Mouse (Mus musculus) myocyte (in vitro differentiated cells): Measurements from ENCODE around the gene Gbp5. TPM values are rescaled to one million over a fixed set of nuclear protein-coding genes. Genes with fewer than 3 reads are reported as not detected.

Experiments used
- H3K27me3 ChIP-seq: one replicate; pipeline ENCODE4 v1.6.1; 2011; ENCODE audit not compliant: control insufficient read depth, insufficient read depth, insufficient read length
- H3K36me3 ChIP-seq: one replicate; pipeline ENCODE4 v1.6.1; 2011; ENCODE audit not compliant: control insufficient read depth, insufficient read depth
- H3K4me2 ChIP-seq: one replicate; pipeline ENCODE4 v1.6.1; 2011; ENCODE audit warnings: low read depth, control low read depth
- H3K4me3 ChIP-seq: one replicate; pipeline ENCODE4 v1.5.1; 2011; ENCODE audit warnings: mild to moderate bottlenecking, control low read depth, moderate library complexity
- H3K79me2 ChIP-seq: one replicate; pipeline ENCODE4 v1.6.1; 2011; ENCODE audit not compliant: control insufficient read depth, insufficient read depth
- H3ac ChIP-seq: one replicate; pipeline ENCODE4 v1.6.1; 2011; ENCODE audit not compliant: control insufficient read depth, insufficient read length
- CEBPB ChIP-seq: IDR thresholded peaks from 2 replicates; pipeline ENCODE4 v1.6.1; 2011; ENCODE audit warnings: mild to moderate bottlenecking, moderate library complexity; ENCODE audit not compliant: poor library complexity, insufficient read depth, severe bottlenecking
- E2F4 ChIP-seq: IDR thresholded peaks from one replicate; pipeline ENCODE4 v1.6.1; 2011; ENCODE audit warnings: mild to moderate bottlenecking, control low read depth, moderate library complexity; ENCODE audit not compliant: insufficient read depth
- MAX ChIP-seq: IDR thresholded peaks from one replicate; pipeline ENCODE4 v1.6.1; 2011; ENCODE audit warnings: low read depth, mild to moderate bottlenecking, control low read depth
- MYOD1 ChIP-seq, 3 experiments: IDR thresholded peaks; one replicate each; pipeline ENCODE4 v1.6.1; 2011; ENCODE audit warnings: control low read depth in 2 of 3, low read depth in 2 of 3, mild to moderate bottlenecking in 2 of 3, moderate library complexity in 1 of 3; ENCODE audit not compliant: insufficient read length in 2 of 3, control insufficient read depth in 1 of 3
- MYOG ChIP-seq, 3 experiments: IDR thresholded peaks; one replicate each; pipeline ENCODE4 v1.6.1; 2011; ENCODE audit warnings: control low read depth in 2 of 3, low read depth in 2 of 3, mild to moderate bottlenecking in 2 of 3; ENCODE audit not compliant: insufficient read length in 2 of 3, control insufficient read depth in 1 of 3, insufficient read depth in 1 of 3
- POLR2A ChIP-seq: IDR thresholded peaks from one replicate; pipeline ENCODE4 v1.6.1; 2011; ENCODE audit warnings: low read depth, mild to moderate bottlenecking, control low read depth, moderate library complexity; ENCODE audit not compliant: insufficient read length
- POLR2AphosphoS2 ChIP-seq: IDR thresholded peaks from one replicate; pipeline ENCODE4 v1.6.1; 2011; ENCODE audit warnings: low read depth, control low read depth; ENCODE audit not compliant: insufficient read length
- REST ChIP-seq: IDR thresholded peaks from one replicate; pipeline ENCODE4 v1.6.1; 2011; ENCODE audit warnings: mild to moderate bottlenecking, control low read depth, moderate library complexity; ENCODE audit not compliant: insufficient read depth, insufficient read length
- SRF ChIP-seq: IDR thresholded peaks from one replicate; pipeline ENCODE4 v1.6.1; 2011; ENCODE audit warnings: low read depth; ENCODE audit not compliant: control insufficient read depth, insufficient read length
- TCF12 ChIP-seq: IDR thresholded peaks from one replicate; pipeline ENCODE4 v1.6.1; 2011; ENCODE audit warnings: mild to moderate bottlenecking, control low read depth; ENCODE audit not compliant: poor library complexity, insufficient read depth, severe bottlenecking
- TCF3 ChIP-seq: IDR thresholded peaks from one replicate; pipeline ENCODE4 v1.6.1; 2011; ENCODE audit warnings: low read depth, control low read depth; ENCODE audit not compliant: insufficient read length
- USF1 ChIP-seq: IDR thresholded peaks from one replicate; pipeline ENCODE4 v1.6.1; 2011; ENCODE audit warnings: low read depth, mild to moderate bottlenecking, control low read depth, moderate library complexity
- polyA plus RNA-seq: library from polyadenylated mRNA; unstranded; fragments of >200 nt; fragmentation: generic; extraction: Trizol; gene quantifications from one replicate; pipeline ENCODE4 v1.2.1, GENCODE M21; 2012; ENCODE audit warnings: missing spikeins

Gbp5 gene
- polyA plus RNA-seq, 1 experiment = not detected

- TF ChIP-seq MYOD1 (IDR thresholded peaks at IDR 0.05; ENCODE audit: control insufficient read depth in 1 of 3, insufficient read length in 2 of 3, low read depth in 2 of 3) (no peak), SRF (no peak), USF1 (no peak), MAX (no peak), TCF3 (no peak), TCF12 (no peak), E2F4 (no peak), POLR2A (no peak)
- Histone ChIP-seq H3K79me2 (no peaks in the 10 kb centered on the region), H3K4me3 (no peak overlapping the region), H3K4me2 (no peak overlapping the region), H3K27me3 (peaks cover 6% of the 10 kb centered on the region), H3ac (no peak overlapping the region), H3K36me3 (no peaks in the 10 kb centered on the region)
These were observed 1.4 kb downstream of the Gbp5 start for GRCm38 (mm10) chr3:142495146-142495655.

GRCm38 (mm10) chr3:142496113-142497101 is 2.6 kb downstream of the Gbp5 start:
- TF ChIP-seq REST = no peak
- no peak for TF ChIP-seq TCF3
- no peak for TF ChIP-seq POLR2AphosphoS2
- TF ChIP-seq TCF12 = no peak
- TF ChIP-seq SRF = no peak
- no peak for TF ChIP-seq MAX
- TF ChIP-seq CEBPB = no peak
- no peak for TF ChIP-seq USF1
- no peak for TF ChIP-seq MYOG (IDR thresholded peaks at IDR 0.05; ENCODE audit: control insufficient read depth in 1 of 3, insufficient read depth in 1 of 3, insufficient read length in 2 of 3, low read depth in 2 of 3)
- no peak for TF ChIP-seq POLR2A
- TF ChIP-seq MYOD1 (IDR thresholded peaks at IDR 0.05; ENCODE audit: control insufficient read depth in 1 of 3, insufficient read length in 2 of 3, low read depth in 2 of 3) = no peak
- no peak for TF ChIP-seq E2F4
- peak overlapping the region; percentile 69 for H3K4me2 ChIP-seq
- peaks cover 10% of the 10 kb centered on the region for H3K27me3 ChIP-seq
- H3K4me3 ChIP-seq = no peak overlapping the region
- no peak overlapping the region for H3ac ChIP-seq
- H3K79me2 ChIP-seq = no peaks in the 10 kb centered on the region
- no peaks in the 10 kb centered on the region for H3K36me3 ChIP-seq

GRCm38 (mm10) chr3:142497123-142497841 is 3.5 kb downstream of the Gbp5 start:
- peaks cover 10% of the 10 kb centered on the region for H3K27me3 ChIP-seq
- H3K4me2 ChIP-seq = peak overlapping the region; percentile 69
- TF ChIP-seq MYOD1 (IDR thresholded peaks at IDR 0.05; ENCODE audit: control insufficient read depth in 1 of 3, insufficient read length in 2 of 3, low read depth in 2 of 3) = no peak
- TF ChIP-seq MAX = no peak
- TF ChIP-seq CEBPB = no peak
- TF ChIP-seq REST = no peak
- no peak for TF ChIP-seq POLR2A
- no peak for TF ChIP-seq POLR2AphosphoS2
- TF ChIP-seq E2F4 = no peak
- no peak for TF ChIP-seq USF1
- no peak for TF ChIP-seq TCF3
- TF ChIP-seq SRF = no peak
- TF ChIP-seq MYOG (IDR thresholded peaks at IDR 0.05; ENCODE audit: control insufficient read depth in 1 of 3, insufficient read depth in 1 of 3, insufficient read length in 2 of 3, low read depth in 2 of 3) = no peak
- TF ChIP-seq TCF12 = no peak
- no peak overlapping the region for H3ac ChIP-seq
- H3K36me3 ChIP-seq = no peaks in the 10 kb centered on the region
- no peaks in the 10 kb centered on the region for H3K79me2 ChIP-seq
- H3K4me3 ChIP-seq = no peak overlapping the region

- Histone ChIP-seq H3K4me3 (no peak overlapping the region), H3K27me3 (peaks cover 10% of the 10 kb centered on the region), H3ac (no peak overlapping the region), H3K79me2 (no peaks in the 10 kb centered on the region), H3K36me3 (no peaks in the 10 kb centered on the region), H3K4me2 (no peak overlapping the region)
- TF ChIP-seq CEBPB (no peak), SRF (no peak), TCF12 (no peak), POLR2AphosphoS2 (no peak), TCF3 (no peak), REST (no peak), POLR2A (no peak), MYOD1 (IDR thresholded peaks at IDR 0.05; ENCODE audit: control insufficient read depth in 1 of 3, insufficient read length in 2 of 3, low read depth in 2 of 3) (no peak), USF1 (no peak), MAX (no peak)
These were observed 5.2 kb downstream of the Gbp5 start for GRCm38 (mm10) chr3:142498941-142499340.
